Mouse (Mus musculus) MEL-GATA-1-ER (cell line): ENCODE measurements around the gene Cavin1.
A peak's percentile ranks its signal among the peaks of the same experiment; 100 is the strongest.

ENCODE experiments used
- DNase-seq: peaks from one replicate; pipeline ENCODE4 v3.0.0-alpha.2; 2012; ENCODE audit warnings: low read depth; ENCODE audit errors: extremely low read depth

The Cavin1 gene

GRCm38 (mm10) chr11:100957915-100958469, 12.7 kb downstream of the Cavin1 start:
- no peak for DNase-seq

- DNase-seq = no peak
Measured at GRCm38 (mm10) chr11:100957244-100957643, 13.4 kb downstream of the Cavin1 start.

GRCm38 (mm10) chr11:100949540-100949939, 21.1 kb downstream of the Cavin1 start:
- no peak for DNase-seq

- DNase-seq = no peak
Measured at GRCm38 (mm10) chr11:100948317-100948716, 22.4 kb downstream of the Cavin1 start.

- DNase-seq = peak; percentile 63
Measured at GRCm38 (mm10) chr11:100947548-100947947, 23.1 kb downstream of the Cavin1 start.

- DNase-seq = no peak
Measured at GRCm38 (mm10) chr11:100946862-100947261, 23.8 kb downstream of the Cavin1 start.

GRCm38 (mm10) chr11:100942388-100942787, 28.3 kb downstream of the Cavin1 start:
- no peak for DNase-seq

- peak; percentile 95 for DNase-seq
Measured at GRCm38 (mm10) chr11:100939512-100940151, 31.1 kb downstream of the Cavin1 start, which contains the start of gene Stat3. Gene Stat3, minus strand, starts transcription at chr11:100939540.

GRCm38 (mm10) chr11:100938711-100939511, 31.8 kb downstream of the Cavin1 start:
- no peak for DNase-seq

GRCm38 (mm10) chr11:100938112-100938511, 32.6 kb downstream of the Cavin1 start:
- peak; percentile 72 for DNase-seq

GRCm38 (mm10) chr11:100937295-100937694, 33.4 kb downstream of the Cavin1 start:
- no peak for DNase-seq

GRCm38 (mm10) chr11:100935373-100936355, 35.0 kb downstream of the Cavin1 start:
- peak; percentile 76 for DNase-seq

- no peak for DNase-seq
Measured at GRCm38 (mm10) chr11:100931254-100931921, 39.3 kb downstream of the Cavin1 start.

- DNase-seq = no peak
Measured at GRCm38 (mm10) chr11:100930611-100931010, 40.1 kb downstream of the Cavin1 start.

GRCm38 (mm10) chr11:100927386-100927785, 43.3 kb downstream of the Cavin1 start:
- no peak for DNase-seq

- no peak for DNase-seq
Measured at GRCm38 (mm10) chr11:100924386-100924919, 46.2 kb downstream of the Cavin1 start.

GRCm38 (mm10) chr11:100920887-100921624, 49.6 kb downstream of the Cavin1 start:
- DNase-seq = no peak

GRCm38 (mm10) chr11:100918007-100918406, 52.7 kb downstream of the Cavin1 start:
- DNase-seq = no peak

GRCm38 (mm10) chr11:100916432-100916971, 54.2 kb downstream of the Cavin1 start:
- DNase-seq = no peak
